Mouse (Mus musculus) retina, adult 2 months (tissue): ENCODE data around the gene 3110009E18Rik.
A peak's percentile ranks its signal among the peaks of the same experiment; 100 is the strongest.

ENCODE experiments used
- DNase-seq: peaks from one replicate; pipeline ENCODE4 v3.0.0-alpha.2; 2012; ENCODE audit warnings: low read depth, low spot score

The 3110009E18Rik gene

GRCm38 (mm10) chr1:120195947-120196346, 75.0 kb downstream of the 3110009E18Rik start:
- no peak for DNase-seq

- DNase-seq, result no peak
Measured at GRCm38 (mm10) chr1:120196724-120197123, 75.7 kb downstream of the 3110009E18Rik start.

- peak; percentile 25 for DNase-seq
Measured at GRCm38 (mm10) chr1:120197189-120197588, 76.2 kb downstream of the 3110009E18Rik start.

GRCm38 (mm10) chr1:120198151-120198550, 77.2 kb downstream of the 3110009E18Rik start:
- no peak for DNase-seq

GRCm38 (mm10) chr1:120198942-120199341, 78.0 kb downstream of the 3110009E18Rik start:
- no peak for DNase-seq

GRCm38 (mm10) chr1:120202542-120202941, 81.6 kb downstream of the 3110009E18Rik start:
- no peak for DNase-seq

- no peak for DNase-seq
Measured at GRCm38 (mm10) chr1:120203836-120204235, 82.8 kb downstream of the 3110009E18Rik start.

- no peak for DNase-seq
Measured at GRCm38 (mm10) chr1:120204834-120205233, 83.8 kb downstream of the 3110009E18Rik start.

GRCm38 (mm10) chr1:120207568-120207967, 86.6 kb downstream of the 3110009E18Rik start:
- no peak for DNase-seq

GRCm38 (mm10) chr1:120208502-120209230, 87.7 kb downstream of the 3110009E18Rik start:
- no peak for DNase-seq

- no peak for DNase-seq
Measured at GRCm38 (mm10) chr1:120220841-120221240, 99.9 kb downstream of the 3110009E18Rik start.

GRCm38 (mm10) chr1:120221285-120221684, 100.3 kb downstream of the 3110009E18Rik start:
- no peak for DNase-seq

- DNase-seq, result no peak
Measured at GRCm38 (mm10) chr1:120223613-120224012, 102.6 kb downstream of the 3110009E18Rik start.

- no peak for DNase-seq
Measured at GRCm38 (mm10) chr1:120229723-120230471, 108.9 kb downstream of the 3110009E18Rik start.

- DNase-seq, result no peak
Measured at GRCm38 (mm10) chr1:120231334-120231733, 110.3 kb downstream of the 3110009E18Rik start.

GRCm38 (mm10) chr1:120232170-120232569, 111.2 kb downstream of the 3110009E18Rik start:
- DNase-seq, result no peak

GRCm38 (mm10) chr1:120235631-120236215, 114.7 kb downstream of the 3110009E18Rik start:
- no peak for DNase-seq

- no peak for DNase-seq
Measured at GRCm38 (mm10) chr1:120236424-120236823, 115.4 kb downstream of the 3110009E18Rik start.

- no peak for DNase-seq
Measured at GRCm38 (mm10) chr1:120237068-120237467, 116.1 kb downstream of the 3110009E18Rik start.
